Mouse (Mus musculus) left cerebral cortex, adult 11 months (tissue): Measurements from ENCODE around the gene C8a.

Experiments used
- DNase-seq: peaks from one replicate; pipeline ENCODE4 v3.0.0; 2022; ENCODE audit warnings: low spot score

C8a gene

GRCm38 (mm10) chr4:104876323-104876722 lies at the start of gene C8a:
C8a (minus strand) TSS chr4:104876398.
- DNase-seq: no peak

DNA sequence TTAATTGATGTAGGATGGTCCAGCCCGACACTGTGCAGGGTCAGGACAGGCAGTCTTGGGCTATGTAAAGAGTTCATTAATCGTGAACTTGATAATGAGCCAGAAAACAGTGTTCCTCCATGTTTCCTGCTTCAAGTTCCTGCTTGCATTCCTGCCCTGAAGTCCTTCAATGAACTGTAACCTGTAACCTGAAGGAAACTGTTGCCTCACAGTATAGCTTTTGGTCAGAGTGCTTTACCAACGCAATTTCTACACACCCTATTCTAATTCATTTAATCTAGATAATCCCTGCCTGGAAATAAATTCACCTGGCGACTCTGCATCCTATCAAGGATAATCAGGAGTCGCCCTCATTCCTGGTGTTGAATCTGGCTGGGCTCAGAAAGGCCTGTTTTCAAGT lies 49.2 kb upstream of the C8a start:
- DNase-seq: no peak

GRCm38 (mm10) chr4:104918017-104918416 lies 41.8 kb upstream of the C8a start:
- no peak for DNase-seq

- DNase-seq: no peak
Observed at GRCm38 (mm10) chr4:104914711-104915247, 38.6 kb upstream of the C8a start.

- no peak for DNase-seq
Observed at GRCm38 (mm10) chr4:104913291-104914129, 37.3 kb upstream of the C8a start, which contains the start of gene Fyb2. Fyb2 (plus strand) TSS chr4:104913456.

DNA sequence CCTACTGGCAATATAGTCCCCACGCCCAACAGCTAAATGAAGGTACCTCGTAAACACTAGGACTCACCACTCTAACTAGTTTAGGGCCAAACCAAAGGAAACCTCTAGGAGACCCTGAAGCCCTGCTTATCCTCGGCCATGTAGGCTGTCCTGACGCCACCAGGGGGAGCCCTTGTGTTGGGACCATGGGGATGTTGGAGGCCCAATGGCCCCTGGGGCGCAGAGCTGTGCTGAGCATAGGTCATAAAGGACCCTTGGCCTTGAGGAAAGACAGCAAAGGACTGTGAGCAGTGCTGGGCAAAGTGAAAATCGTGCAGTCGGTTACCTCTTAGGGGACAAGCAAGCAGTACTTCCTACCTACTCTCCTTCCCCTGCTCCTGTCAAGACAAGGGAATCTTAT lies 35.5 kb upstream of the C8a start:
- DNase-seq: peak; percentile 25

GRCm38 (mm10) chr4:104905049-104905448 lies 28.9 kb upstream of the C8a start:
- DNase-seq: no peak

DNA sequence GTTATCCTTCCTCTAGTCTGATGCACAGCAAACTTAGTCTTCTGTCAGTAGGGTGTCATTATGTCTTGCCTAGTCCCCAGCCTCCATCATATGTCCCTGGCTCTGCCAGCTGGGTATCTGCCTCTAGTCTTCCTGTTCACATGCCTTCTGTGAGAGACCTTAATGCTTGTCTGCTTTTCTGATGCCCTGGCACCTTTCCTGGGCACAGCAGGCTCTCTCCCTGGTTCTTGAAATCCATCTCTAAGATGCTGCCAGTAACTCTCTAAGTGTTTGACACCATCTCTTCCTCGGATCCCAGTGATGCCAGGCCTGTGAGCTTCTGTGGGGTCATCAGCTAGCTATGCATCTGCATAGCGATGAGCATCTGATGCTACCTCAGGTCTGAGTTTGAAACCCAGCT lies 26.6 kb upstream of the C8a start:
- no peak for DNase-seq

- DNase-seq: peak; percentile 48
Observed at GRCm38 (mm10) chr4:104894004-104894734, 18.0 kb upstream of the C8a start.

DNA sequence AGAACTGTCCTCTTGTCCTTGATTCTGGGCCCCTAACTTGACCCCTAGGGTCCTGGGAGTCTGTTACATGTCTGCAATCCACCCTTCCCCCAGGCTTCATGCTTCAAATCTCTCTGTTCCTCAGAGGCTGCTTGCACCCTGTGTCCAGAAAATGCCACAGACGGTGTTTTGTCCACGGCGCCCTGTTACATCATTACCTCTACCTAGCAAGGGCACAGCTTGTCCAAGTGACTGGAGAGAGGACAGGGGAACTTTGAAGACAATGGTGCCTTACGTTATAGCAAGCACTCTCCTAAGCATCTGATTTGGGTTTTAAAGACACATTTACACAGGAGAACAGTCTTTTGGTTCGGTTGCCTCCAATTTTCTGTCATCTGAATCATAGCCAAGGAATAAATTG lies 17.4 kb upstream of the C8a start:
- no peak for DNase-seq

DNA sequence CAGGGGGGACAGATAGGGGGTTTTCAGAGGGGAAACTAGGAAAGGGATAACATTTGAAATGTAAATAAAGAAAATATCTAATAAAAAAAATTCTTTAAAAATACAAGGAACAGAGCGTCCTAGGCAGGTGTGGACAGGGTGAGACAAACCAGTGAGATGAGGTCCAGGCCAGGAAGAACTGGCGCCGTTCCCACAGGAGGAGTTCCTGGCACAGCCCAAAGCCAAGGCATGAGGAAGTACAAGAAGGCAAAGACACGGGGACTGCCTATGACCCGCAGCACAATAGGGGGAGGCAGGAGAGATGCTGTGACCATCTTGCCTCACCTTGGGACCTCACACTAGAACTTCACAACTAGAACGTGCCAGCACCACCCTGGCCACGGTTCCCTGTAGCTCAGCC lies 15.5 kb upstream of the C8a start:
- no peak for DNase-seq

GRCm38 (mm10) chr4:104888499-104889262 lies 12.5 kb upstream of the C8a start:
- DNase-seq: no peak

GRCm38 (mm10) chr4:104887486-104887885 lies 11.3 kb upstream of the C8a start:
- DNase-seq: no peak

- no peak for DNase-seq
Observed at GRCm38 (mm10) chr4:104875832-104876231, 366 bp downstream of the C8a start.

DNA sequence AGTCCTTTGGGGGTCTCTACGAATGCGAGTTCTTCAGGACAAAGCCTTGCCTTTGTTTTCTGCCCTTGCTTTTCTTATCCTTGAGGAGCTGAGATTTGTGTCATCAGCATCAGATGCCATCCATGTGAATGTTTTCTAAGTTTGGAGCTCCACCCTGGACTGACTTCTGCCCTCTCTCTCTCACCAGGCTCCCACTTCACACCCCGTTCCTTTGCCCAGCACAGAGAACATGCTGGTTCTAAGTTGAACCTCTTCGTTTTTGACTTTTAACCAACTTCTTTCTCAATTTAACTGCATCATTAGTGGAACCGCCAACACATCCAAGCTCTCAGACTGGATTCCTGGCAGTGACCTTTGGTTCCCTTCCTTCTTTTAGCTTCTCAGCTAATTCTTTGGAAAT lies 6.0 kb downstream of the C8a start:
- no peak for DNase-seq

DNA sequence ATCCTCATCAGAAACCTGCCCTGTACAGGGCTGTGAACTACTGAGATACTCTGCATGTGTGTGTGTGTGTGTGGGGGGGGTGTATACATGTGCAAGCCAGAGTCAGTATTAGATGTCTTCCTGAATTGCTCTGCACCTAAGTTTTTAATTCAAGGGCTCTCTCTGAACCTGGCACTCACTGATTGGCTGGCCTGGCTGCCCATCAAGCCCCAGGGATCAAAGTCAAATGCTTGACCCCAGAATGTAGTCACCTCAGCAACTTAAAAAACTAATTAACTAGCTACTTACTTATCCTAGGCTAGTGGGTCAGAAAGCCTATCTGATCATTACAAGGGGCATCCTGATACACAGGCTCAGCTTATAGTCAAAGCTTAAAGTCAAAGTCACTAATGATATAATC lies 6.6 kb downstream of the C8a start:
- no peak for DNase-seq

DNA sequence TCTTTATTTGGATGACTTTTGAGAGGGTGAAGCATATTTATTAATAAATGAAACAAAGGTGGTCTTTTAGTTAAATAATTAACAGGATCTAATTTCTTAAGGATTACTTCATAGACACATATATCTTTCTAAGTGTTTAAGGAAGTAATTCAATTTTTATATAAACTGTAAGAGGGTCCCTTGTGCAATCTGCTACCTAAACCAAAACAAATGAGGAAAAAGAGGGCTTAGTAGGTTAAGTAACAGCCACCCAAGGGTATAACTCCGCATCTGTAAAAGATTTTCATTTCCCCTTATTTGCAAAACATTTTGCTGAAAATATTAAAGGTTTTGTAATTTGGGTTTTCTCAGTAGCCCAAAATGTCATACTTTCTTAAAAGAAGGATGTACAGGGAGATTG lies 11.8 kb downstream of the C8a start:
- DNase-seq: no peak

DNA sequence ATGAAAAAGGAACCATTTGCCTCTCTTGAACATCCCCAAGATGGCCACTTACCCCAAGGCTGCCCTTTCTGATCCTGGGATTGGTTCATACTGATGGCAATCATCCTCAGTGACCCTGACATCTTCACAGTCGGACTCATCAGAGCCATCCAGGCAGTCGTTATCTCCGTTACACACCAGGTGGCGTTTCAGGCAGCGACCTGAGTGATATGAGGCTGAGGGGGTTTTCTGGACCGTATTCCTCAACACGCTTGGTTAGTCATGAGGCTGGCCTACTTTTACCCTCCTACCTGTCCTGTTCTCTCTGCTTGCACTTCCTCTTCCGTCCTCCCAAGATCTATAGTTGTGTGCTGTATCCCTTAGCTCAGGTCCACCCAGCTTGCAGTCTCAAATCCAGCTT lies 15.0 kb downstream of the C8a start:
- DNase-seq: no peak

GRCm38 (mm10) chr4:104857823-104858222 lies 18.4 kb downstream of the C8a start:
- DNase-seq: no peak

DNA sequence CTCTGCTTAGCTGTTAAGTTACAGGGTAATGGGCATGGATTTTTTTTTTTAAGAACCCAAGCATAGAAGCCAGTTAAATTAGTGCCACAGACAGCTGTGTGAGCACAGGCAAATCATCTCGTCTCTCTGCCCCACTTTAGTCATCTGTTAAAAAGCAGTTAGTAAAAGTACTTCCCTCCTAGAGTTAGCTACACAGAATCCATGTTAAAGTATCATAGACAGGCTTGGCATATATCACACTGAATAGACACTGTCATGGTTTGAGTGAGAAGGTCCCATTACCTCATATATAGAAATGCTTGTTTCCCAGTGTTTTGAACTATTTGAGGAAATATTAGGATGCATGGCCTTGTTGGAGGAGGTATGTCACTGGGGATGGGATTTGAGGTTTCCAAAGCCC lies 19.2 kb downstream of the C8a start, which contains the start of gene Gm17662:
Gm17662 (plus strand) TSS at position 301 of the 400 bp plus-strand sequence.
- DNase-seq: no peak

- no peak for DNase-seq
Observed at GRCm38 (mm10) chr4:104855216-104855615, 21.0 kb downstream of the C8a start.

- no peak for DNase-seq
Observed at GRCm38 (mm10) chr4:104843546-104843945, 32.7 kb downstream of the C8a start.
